Mouse (Mus musculus): ENCODE measurements at regions not wholly inside any gene's neighbourhood (a gene's known extent, or its start where the extent isn't known, plus 50 kb on each side); places are given as distances from the start of the nearest gene placed in this dataset.
"Not testable (repeated sequence)": the region's sequence is repeated elsewhere in the genome, so short reads cannot be mapped to it uniquely, and the experiment has no call there.

DNA sequence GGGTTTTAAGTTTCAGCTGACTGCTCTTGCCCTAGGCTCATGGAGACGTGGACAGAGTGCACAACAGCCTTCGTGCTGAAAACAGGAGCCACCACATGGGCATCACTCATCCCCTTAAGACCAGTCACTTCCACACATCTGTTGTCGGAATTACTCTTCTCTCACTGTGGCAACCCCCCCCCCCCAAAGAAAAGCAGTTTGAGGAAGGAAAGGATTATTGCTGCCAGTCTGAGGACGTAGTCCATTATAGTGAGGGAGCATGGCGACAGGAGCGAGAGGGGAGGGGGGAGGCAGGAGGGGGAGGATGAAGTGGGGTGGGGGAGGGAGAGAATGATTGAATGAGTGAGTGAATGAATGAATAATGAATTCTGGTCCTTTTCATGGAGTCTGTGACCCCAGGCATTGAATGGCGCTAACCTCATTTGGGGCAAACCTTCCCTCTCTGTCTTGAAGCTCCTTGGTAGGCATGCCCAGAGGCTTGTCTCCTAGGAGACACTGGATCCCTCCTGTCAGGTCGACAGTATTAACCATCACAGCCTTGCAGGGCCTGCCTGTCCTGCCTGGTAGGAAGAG, 262.0 kb downstream of the Gadd45g start:
- DNase-seq: no peak

GRCm38 (mm10) chr13:52109039-52109759, 262.7 kb downstream of the Gadd45g start:
- no peak for DNase-seq

DNA sequence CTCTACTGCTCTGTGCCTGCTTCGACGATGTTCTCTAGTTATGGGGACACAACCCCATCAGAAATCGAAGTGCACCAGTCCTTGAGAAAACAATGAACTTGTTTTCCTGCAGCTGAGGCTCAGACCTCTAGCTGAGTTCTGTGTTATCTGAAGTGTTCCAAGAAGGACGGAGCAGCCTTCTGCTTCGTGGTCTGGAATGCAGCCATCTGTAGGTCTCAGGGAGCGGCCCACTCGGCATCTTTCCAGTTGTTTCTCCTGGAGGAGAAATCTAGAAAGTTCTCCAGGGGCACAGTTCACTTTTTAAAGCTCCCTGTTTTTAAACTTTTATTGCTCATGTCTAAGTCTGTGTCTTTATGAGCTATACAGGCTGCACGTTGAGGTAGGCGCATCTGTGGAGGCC, 264.3 kb downstream of the Gadd45g start:
- DNase-seq: no peak

DNA sequence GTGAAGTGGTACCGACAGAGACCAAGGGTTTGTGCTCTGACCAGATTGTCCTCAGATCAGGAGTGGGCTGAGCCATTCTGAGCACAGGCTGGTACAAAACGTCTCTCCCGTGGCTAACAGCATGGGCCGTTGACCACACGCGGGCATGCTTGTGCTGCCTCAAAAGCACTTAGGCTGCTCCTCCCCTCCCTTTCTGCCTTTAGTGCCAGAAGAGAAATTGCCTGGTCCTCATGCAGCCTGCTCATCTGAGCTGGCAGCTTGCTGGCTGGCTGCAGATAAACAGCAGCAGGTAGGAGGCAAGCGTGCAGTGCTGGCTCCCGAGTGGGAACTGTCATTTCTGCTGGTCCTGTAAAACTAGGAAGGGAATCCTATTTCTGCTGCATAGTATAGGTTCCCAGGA, 267.1 kb downstream of the Gadd45g start:
- no peak for DNase-seq

- no peak for DNase-seq
These were observed 268.0 kb downstream of the Gadd45g start for GRCm38 (mm10) chr13:52114431-52114830.

- DNase-seq: no peak
These were observed 268.5 kb downstream of the Gadd45g start for GRCm38 (mm10) chr13:52114962-52115361.

GRCm38 (mm10) chr13:52116241-52116640, 269.8 kb downstream of the Gadd45g start:
- DNase-seq: no peak

DNA sequence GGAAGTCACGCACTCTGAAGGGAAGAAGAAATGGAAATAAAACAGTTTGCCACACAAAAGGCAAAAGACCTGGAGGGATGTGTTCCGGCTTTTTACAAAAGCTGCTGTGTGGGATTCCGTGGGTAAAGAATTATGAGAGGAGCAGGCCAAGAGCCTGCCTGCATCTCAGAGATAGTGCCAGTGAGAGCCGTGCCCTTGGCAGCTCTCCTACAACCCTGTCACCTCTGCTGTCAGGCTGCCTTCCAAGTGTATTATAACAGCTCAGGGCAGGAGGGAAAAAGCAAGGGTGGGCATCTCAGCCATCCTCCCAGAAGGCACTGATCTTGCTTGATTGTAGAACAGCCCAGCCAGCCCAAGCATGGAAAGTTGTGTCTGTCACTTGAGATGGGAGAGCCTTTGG, 270.3 kb downstream of the Gadd45g start:
- no peak for DNase-seq

GRCm38 (mm10) chr13:52120795-52121194, 274.3 kb downstream of the Gadd45g start:
- no peak for DNase-seq

GRCm38 (mm10) chr13:52125037-52125436, 278.6 kb downstream of the Gadd45g start:
- DNase-seq: no peak

GRCm38 (mm10) chr13:52127751-52128150, 281.3 kb downstream of the Gadd45g start:
- DNase-seq: no peak

DNA sequence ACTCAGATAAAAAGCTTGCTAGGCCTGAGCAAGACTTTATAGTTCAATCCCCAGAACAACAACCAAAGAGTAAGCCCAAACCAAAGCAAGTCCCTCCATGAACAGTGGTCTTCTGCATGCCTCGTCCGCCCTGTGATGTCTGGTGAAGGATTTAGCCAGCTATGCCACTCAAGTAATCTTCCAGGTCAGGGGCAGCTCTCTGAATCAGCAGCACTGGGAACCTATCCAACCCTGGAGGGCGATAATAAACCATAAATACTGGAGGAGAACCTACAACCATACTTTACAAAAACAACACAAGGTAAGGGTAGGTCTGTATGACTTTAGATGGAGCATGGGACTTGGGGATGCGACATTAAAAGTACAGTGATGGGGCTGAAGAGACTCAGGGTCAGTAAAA, 283.0 kb downstream of the Gadd45g start:
- DNase-seq: no peak

DNA sequence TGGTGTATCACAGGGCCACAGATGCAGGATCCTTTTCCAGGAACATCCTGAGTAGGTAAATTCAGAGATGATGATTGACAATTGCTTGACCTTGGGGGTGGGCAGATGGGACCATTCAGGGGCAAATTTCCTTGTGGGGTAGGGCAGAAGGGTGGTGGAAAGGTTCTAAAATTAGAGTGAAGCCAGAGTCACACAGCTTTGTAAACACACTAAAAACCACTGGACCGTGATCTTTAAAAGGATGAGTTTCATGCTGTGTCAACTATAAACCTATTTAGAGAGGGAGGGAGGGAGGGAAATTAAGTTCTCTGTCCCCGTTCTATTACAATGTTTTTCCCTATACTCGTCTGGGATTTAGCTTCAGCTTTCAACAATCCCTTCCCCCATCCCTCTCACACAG, 286.7 kb downstream of the Gadd45g start:
- DNase-seq: no peak

DNA sequence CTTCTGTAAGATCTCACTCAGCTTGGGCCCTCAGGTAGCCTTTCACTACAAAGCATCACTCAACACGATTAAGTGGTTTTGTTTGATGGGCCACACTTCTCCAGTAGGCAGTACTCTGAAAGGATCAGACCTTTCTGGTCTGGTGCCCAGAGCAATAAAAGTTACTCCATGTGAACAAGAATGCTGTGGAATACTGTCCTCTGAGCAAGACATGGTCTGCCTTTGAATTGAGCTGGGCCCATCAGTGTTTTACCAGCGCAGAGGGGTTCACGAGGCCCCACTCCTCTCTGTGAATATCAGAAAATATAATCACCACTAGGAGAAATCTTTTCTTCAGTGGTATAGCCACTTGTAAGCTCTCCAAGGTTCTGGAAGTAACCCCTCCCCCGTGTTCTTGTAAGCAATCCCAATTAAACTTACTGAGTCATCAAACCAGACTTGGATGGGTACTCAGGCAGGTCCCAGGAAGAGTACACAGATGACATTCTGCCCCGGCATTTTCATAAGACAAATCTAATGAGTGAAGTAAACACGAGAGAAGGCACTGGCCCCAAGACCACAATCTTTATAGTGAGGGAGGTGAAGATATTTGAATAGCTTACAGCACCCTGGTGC, 292.0 kb downstream of the Gadd45g start:
- DNase-seq: no peak

DNA sequence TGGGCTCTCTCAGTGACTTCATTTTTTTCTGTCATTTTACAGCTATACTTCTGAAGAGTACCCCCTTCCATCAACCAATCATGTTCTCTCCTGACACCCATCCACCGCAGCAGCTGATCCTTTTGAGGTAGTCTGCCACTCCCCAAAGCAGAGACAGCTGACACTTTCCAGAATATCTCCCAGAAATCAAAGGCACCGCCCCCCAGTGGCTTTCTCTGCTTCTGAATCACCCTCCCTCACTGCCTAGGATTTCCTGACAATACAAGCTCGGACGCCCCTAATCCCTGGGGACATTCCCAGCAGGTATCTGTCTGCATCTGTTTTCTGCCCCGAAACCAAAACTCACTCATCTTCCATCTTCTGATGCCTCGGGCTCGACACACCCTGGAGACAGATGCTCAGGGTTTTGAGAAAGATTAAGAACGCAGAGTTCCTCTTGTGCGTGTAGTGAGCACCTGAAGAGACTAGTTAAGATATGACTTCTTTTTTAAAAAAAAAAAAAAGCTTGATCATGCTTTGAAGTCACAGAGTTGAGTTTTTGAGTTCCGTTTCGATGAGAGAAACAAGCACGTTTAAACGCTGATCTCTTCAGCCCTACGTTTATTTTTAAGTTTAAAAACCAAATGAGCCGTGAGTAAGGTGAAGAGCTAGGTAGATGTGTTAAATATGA, 292.8 kb downstream of the Gadd45g start:
- no peak for DNase-seq

DNA sequence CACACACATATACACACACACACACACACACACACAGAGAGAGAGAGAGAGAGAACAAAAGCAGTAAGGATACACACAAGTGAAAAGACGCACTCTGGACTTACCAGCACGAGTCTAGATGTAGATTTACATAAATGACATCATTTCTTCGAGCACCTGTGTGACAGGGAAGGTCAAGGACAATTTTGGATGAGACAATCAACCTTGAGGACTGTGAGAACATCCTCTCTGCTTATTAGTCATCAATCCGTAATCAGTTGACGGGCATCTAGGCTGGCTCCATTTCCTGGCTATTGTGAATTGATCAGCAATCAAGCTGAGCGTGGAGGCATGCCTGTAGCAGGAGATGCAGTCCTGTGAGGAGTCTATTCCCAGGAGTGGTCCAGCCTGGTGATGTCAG, 293.7 kb downstream of the Gadd45g start:
- DNase-seq: no peak

GRCm38 (mm10) chr13:52144066-52144465, 297.6 kb downstream of the Gadd45g start:
- DNase-seq: not testable (repeated sequence)

GRCm38 (mm10) chr13:52145926-52146325, 299.4 kb downstream of the Gadd45g start:
- DNase-seq: no peak

DNA sequence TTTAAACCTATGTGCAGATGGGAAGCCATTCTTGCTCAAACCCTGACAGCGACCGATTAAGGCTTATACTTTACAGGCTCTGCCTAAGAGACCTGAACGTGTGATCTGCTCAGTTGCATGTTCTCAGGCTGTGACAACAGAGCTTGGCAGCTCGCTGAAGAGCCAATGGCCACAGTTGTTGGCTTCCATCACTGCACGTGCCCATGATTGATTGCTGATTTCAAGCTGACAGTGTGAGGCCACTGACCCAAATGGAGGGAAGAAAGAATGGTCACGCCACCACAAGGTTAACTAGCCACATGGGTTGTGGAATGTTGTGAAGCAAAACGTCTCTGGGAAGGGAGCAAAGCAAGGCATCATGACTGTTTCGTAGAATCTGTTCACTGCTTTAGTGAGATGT, 303.8 kb downstream of the Gadd45g start:
- no peak for DNase-seq

DNA sequence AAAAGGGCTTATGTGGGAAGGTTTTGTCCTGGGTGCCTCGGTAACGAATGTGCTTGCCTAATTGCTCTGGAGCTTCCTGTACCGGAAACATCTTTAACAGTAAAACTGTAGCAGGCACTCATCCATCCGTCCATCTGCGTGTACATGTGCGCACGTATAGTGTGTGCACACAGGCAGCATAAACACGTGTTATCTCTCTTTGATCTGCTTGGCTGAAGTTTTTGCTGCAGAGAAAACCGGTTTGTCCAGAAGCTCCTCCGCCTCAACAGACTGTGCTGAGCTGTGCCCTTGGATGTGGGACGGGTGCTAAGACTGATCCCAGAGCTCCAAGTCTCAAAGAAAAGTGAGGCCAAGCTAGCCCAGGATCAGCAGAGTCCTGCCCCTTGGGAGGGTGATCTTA, 305.3 kb downstream of the Gadd45g start:
- DNase-seq: no peak

DNA sequence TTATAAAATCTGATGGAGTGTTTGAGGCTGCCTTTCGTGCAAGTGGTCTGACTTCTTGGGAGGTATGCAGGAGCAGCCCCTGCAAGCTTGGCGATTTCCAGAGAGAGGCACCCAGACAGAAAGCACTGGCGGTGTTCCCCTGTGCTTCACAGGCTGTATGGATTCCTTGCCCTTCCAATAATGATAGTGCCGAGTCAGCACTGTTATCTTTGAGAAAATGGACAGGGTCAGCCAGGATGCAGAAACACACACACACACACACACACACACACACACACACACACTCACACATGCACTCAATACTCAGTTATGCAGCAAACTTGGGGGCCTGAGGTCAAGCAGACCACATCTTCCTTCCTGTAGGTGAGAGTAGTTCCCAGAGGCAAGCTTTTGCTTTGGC, 305.7 kb downstream of the Gadd45g start:
- DNase-seq: no peak

DNA sequence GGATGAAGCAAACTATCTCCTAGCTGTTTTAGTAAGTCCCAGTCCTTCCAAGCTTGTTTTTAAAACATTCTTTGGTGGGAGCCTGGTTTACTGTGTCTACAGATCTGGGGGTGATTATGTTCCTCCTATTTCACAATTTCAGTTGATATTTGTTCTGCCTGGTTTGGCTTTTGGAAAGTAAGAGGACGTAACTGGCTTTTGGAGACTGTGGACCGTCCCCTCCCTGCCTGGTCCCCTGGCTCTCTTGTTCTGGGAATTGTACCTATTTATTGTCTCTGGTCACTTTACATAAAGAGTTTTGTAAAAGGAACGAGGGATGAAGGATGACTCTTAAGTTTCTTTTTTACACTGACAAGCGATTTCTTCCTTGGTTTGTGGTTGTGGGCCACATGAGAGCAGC, 306.6 kb downstream of the Gadd45g start:
- no peak for DNase-seq

DNA sequence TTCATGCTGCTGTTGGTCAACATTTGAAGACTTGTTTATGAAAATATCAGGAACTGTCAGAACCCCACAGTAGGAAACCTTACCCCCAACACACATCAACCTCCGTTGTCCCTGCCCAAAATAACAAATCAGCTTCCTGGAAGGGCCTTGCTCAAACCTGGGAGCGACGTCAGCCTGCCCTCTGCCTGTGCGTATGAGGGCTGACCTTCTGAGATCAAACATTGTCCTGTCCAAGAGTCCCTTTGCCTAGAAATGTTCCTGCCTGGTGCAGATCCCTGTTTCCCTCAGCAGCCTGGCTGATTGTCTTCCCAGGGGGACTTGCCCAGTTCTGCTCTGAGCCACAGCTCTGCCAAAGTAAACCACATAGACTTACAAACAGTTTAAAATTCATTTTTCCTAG, 307.1 kb downstream of the Gadd45g start:
- DNase-seq: no peak

All from cerebellum, adult 8-10 months (tissue).